Mouse (Mus musculus) liver, adult (tissue): ENCODE measurements around the gene Gabrg3.

ENCODE experiments used
- GATA4 ChIP-seq: IDR thresholded peaks from 2 replicates; pipeline ENCODE4 v1.6.1; 2014; ENCODE audit warnings: mild to moderate bottlenecking, low read length; ENCODE audit not compliant: insufficient replicate concordance

Gabrg3 gene

DNA sequence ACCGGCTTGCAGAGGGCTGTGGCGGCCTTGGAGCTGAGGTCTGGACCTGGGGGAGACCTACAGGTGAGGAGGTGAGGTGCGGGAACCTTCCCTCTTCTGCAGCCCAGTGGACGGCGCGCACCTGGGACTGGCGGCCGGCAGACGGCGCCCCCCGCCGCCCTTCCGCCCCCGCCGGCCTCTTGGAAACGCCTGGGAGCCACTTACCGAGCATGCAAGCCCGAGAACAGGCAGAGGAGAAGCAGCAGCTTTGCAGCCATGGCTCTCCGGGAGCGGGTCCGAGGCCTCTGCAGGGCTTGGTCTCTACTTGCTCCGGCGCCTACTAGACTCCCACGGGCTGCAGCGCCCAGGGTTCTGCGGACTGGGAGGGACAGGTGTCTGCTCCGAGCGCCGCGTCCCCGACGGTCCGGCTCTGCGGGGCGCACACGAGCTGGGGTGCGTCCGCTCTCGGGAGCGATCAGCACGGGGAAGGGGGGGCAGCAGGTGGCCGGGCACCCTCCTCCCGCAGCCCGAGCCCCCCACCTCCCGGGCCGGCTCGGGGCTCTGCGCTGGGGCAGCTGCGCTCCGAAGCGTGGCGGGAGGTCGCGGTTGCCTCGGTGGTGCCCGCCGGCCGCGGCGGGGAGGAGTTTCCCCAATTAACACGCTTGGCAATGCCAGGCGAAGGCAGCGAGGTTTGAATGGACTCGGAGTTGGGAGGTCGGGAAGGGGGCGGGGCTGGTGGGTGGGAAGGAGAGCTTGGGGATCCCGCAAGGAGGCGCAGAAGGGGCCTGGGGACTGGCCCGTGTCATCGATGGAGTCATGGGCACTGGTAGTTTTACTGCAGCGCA, at the start of gene Gabrg3:
Gabrg3 (minus strand) TSS at position 672 of the 824 bp plus-strand sequence.
- TF ChIP-seq GATA4, result no peak

DNA sequence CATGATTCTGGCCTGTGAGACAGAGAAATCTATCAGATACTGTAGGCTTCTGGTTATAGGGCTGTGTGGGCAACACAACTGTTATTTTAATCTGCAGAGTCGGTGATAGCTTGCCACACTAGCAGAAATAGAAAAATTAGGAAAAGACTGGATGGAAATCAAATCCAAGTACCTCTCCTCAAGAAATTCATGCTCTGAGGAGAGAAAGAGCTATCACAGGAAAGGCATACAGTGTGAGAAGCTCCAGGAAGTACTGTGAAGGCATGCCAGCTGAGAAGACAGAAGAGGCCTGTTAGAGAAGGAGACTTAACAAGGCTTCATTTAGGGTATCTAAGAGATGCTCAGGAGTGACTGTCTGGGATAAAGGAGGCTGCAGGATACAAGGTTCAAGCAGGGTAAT, 35.7 kb upstream of the Gabrg3 start:
- no peak for TF ChIP-seq GATA4

GRCm38 (mm10) chr7:57421044-57421443, 34.1 kb upstream of the Gabrg3 start:
- no peak for TF ChIP-seq GATA4

DNA sequence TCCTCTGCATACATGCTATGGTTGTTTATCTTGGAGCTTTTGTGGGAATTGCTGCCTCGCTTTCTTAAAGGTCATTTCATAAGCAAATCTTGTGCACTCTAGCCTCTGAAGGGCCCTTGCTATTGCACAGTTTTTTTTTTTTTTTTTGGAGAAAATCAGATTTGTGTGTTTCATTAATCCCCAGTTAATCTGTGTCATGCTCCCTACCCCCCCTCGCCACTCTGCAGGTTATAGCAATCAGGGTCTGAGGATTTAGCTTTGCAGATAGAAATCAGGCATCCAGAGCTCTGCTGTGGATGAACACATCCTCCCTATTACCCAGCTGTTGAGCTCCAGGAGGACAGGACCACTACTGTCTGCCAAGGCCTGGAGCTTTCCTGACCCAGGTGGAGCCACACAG, 32.4 kb upstream of the Gabrg3 start, which contains the start of gene Gabrb3:
Gabrb3 (plus strand) TSS at position 301 of the 400 bp plus-strand sequence.
- TF ChIP-seq GATA4, result no peak

GRCm38 (mm10) chr7:57412896-57413295, 25.9 kb upstream of the Gabrg3 start:
- TF ChIP-seq GATA4, result no peak

DNA sequence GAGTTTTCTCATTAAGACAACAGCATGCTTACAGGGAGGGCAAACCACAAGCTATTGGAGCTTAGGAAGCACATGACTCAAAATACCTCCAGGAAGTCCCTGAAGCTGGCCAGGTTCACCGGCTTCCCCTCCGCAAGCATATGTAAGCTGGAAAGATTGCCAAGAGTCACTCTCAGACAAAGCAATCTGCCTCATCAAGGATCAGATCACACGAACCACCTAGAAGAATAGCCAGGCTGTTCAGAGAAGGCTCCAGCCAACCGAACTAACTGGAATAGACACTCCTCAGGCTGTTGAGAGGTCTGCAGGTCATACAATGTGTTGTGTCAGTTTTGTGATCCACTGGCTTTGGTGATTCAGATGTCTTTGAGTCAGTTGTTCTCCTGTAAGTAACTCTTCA, 24.2 kb upstream of the Gabrg3 start:
- TF ChIP-seq GATA4, result no peak

DNA sequence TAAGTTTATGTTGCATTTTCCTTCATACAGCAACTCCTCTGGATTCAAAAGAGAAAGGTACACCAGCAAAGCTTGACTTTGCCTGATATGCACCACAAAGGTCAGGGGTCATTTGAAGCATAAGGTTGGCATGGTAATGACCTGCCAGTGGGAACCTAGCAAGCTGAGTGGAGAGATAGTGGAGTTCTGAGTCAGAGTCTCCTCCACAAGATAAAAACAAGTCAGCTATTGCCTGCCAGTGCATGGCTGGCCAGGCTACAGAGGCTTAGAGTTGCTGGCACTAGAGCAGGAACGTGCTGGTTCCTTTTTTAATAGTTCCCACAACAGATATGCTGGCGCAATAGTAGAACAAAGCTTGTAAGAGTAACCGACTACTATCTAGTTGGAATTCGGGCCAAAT, 6.6 kb upstream of the Gabrg3 start:
- TF ChIP-seq GATA4, result no peak

- no peak for TF ChIP-seq GATA4
Measured at GRCm38 (mm10) chr7:57390046-57390445, 3.1 kb upstream of the Gabrg3 start.

DNA sequence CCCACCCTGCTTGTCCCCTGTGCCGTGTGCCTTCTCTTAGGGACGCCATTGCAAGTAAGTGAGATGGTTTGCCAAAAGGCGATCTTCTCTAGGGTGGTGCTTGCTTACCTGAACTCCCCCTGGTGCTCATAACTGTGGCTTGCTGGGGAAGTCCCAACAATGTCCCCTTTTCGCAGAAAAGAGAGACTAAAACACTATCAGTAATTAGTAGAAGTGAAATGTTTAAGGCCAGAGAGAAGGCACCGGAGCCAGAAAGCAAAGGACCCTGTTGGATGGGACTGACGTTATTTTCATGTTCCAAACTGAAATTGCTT, 310 bp upstream of the Gabrg3 start:
- no peak for TF ChIP-seq GATA4

DNA sequence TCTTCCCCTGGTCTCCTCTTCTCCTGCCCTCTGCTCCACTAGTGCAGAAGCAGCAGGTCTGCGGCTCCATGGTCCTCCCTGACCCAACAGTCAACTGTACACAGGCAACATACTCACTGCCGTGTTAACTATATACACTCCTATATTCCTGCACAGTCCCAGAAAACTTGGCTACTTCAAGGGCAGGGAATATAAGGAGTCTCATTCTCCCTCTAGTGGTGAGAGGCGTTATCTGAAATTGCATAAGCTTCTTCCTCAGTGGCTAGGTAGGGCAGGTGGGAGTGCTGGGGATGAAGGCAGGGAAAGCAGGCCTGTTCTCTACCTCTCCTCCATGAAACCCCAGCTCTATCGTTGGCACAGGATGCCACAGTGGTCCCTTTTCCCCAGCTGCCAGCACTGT, 2.9 kb downstream of the Gabrg3 start:
- TF ChIP-seq GATA4, result no peak

GRCm38 (mm10) chr7:57366013-57366390, 21.0 kb downstream of the Gabrg3 start:
- no peak for TF ChIP-seq GATA4

DNA sequence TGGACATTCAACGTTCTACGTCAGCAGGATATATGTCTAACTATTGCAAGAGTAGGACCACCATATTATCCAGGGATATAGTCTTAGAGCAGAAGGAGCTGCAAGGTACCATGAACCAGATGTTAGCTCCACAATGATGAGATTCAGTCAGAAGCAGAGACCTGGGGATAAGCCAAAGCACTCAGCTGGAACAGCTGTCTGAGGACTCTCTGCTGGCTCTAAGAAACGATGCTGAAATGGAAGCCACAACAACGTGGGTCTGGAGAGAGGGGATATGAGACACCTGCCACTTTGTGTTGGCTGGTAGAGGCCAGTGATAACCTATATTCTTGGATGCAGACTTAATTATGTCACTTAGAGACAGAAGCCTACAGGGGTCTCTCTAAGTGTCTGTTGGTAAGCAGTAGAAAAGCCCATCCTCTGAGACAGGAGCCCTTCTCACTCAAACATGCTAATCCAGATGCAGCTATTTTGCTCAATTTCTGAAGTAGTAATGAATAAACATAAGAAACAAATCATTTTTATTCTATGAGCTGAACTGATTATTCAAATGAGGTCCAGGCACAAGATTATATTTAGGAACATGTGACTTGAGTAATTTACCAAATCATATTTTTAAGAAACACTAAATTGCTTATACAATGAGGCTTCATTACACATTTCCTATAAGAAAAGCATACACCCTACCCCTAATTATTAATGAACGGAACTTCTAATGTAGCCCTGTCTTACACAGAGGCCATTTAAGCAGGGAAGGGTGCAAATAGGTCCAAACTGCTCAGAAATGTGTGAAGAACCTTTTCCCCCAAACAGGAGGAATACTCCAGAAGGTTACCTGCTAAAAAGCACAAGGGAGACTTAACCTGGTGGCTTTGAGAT, 21.6 kb downstream of the Gabrg3 start:
- no peak for TF ChIP-seq GATA4

- no peak for TF ChIP-seq GATA4
Measured at GRCm38 (mm10) chr7:57363812-57364211, 23.2 kb downstream of the Gabrg3 start.

DNA sequence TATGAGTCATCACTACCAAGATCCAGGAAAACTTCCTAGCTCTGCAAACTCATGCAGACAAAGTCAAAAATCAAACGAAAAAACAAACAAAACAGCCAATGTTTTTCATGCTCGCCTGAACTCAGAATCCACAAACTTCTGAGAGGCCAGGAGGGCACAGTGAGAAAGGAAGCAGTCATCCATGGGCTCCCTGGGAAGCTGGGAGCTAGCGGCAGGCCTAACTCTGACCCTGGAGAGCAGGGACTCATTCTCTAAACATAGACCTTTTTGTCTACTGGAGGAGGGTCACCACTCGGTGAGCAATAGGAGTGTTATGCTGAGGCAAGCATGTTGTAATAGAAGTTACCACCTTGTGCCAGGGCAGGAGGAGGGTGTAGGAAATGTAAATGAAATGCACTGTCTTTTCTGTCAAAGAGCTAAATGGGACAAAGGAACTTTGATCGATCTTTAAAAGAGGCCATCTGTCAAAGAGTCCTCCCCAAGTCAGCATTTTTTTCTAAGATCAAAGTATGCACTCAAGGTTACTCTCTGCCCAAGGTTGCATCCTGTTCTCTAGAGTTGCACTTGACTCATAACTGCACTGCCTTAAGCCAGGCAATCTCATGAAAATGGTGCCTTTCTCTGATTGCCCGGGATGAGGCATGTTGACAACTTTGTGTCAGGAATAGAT, 29.0 kb downstream of the Gabrg3 start:
- no peak for TF ChIP-seq GATA4

- TF ChIP-seq GATA4, result no peak
Measured at GRCm38 (mm10) chr7:57356565-57357301, 30.3 kb downstream of the Gabrg3 start.
